Mouse (Mus musculus): Measurements from ENCODE around the gene Otud3.
A peak's percentile ranks its signal among the peaks of the same experiment; 100 is the strongest.

DNA sequence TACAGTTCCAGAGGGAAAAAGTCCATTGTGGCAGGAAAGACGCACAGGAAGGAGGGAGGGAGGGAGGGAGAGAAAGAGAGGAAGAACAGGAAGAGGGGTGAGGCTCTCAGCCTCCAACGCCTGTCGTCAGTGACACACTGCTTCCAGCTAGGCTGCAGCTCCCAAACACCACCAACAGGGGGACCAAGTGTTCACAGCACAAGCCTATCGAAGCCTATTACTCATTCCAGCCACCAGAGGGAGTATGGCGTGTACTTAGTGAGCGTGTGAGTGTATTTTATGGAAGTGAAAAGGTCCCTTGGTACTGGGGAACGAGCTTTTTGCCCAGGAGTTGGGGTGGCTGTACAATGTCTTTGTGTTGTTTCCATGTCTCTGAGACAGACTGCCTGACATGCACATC is 57.3 kb downstream of the Otud3 start:
- TF ChIP-seq CTCF (IDR thresholded peaks at IDR 0.05; ENCODE audit: low read depth) (peak; percentile 96), EP300 (IDR thresholded peaks at IDR 0.05; ENCODE audit: low read depth) (no peak)

All from liver, postnatal 0 days (tissue).